ENCODE assay signal across 16 mouse cellular contexts in the genomic region with DNA sequence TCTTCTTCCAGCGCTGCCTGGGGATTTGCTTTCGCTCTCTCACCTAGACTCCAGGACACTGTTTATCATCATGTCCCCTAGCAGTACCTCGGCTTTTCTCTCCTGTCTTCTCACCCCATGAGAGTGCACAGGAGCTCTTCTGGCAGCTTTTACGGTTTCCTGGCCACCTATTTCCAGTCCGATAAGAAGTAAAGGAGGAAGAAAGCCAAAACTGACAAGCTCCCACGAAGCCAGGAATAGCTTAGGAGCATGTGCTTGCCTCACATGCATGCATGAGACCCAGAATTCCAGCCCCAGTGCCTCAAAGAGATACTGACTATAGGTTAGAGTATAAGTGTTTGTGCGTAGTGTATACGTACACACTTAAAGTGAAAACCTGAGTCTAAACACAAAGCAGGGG. TPM values are rescaled to one million over a fixed set of nuclear protein-coding genes. Genes with fewer than 3 reads are reported as not detected.
DNase-seq lines count a peak whose midpoint lies in the region; ATAC-seq and TF ChIP-seq lines count a peak whose summit lies in the region.
"Had no signal": no experiment of that assay in that cellular context is flagged by ENCODE, and none has a peak within 500 bp of the region (broad histone marks: within the 10 kb centered on the region; RNA-seq: fewer than 3 reads in every experiment).

No protein-coding gene starts in this region.

- DNase-seq in intestine, embryonic 14.5 days (ENCODE audit: low spot score): no peak
- DNase-seq in brain, adult 2 months (ENCODE audit: low read depth, low spot score): peak; percentile 29
- DNase-seq in limb, embryonic 11.5 days (ENCODE audit: low spot score): no peak
- no peak for DNase-seq in midbrain, embryonic 14.5 days
- DNase-seq in testis, postnatal 10 days (ENCODE audit: low spot score): no peak
- DNase-seq: cerebellum, adult 2 months; kidney, adult 9 months; layer of hippocampus, adult 9-11 months; spleen, adult 18-20 months; thymus, adult 2 months had no signal

- no peak for ATAC-seq in intestine, embryonic 14.5 days (replicated peaks; ENCODE audit: low FRiP score, low TSS enrichment, low read depth)
- no peak for ATAC-seq in intestine, postnatal 0 days
- no peak for ATAC-seq in heart, embryonic 13.5 days (ENCODE audit: extremely low read depth, insufficient number of reproducible peaks, low FRiP score, low TSS enrichment)
- ATAC-seq in limb, embryonic 11.5 days (ENCODE audit: insufficient number of reproducible peaks, low FRiP score, low TSS enrichment, low read depth): no peak
- no peak for ATAC-seq in midbrain, embryonic 13.5 days
- ATAC-seq in midbrain, embryonic 14.5 days (ENCODE audit: low FRiP score, low TSS enrichment): no peak
- ATAC-seq: midbrain, embryonic 15.5 days had no signal

- H3K36me3 ChIP-seq in intestine, embryonic 14.5 days (ENCODE audit: control insufficient read depth, insufficient read depth, low read length): no peaks in the 10 kb centered on the region
- H3K36me3 ChIP-seq in intestine, postnatal 0 days (ENCODE audit: control insufficient read depth, insufficient read depth): no peaks in the 10 kb centered on the region
- peaks cover 3% of the 10 kb centered on the region for H3K36me3 ChIP-seq in heart, embryonic 13.5 days
- H3K36me3 ChIP-seq in limb, embryonic 11.5 days (ENCODE audit: control insufficient read depth, insufficient read depth, low read length): no peaks in the 10 kb centered on the region
- H3K36me3 ChIP-seq in midbrain, embryonic 13.5 days: no peaks in the 10 kb centered on the region
- H3K36me3 ChIP-seq in midbrain, embryonic 14.5 days (ENCODE audit: control insufficient read depth, insufficient read depth, low read length): no peaks in the 10 kb centered on the region
- H3K36me3 ChIP-seq: hindbrain, embryonic 12.5 days; midbrain, embryonic 15.5 days; neural tube, embryonic 12.5 days had no signal

- H3K4me1 ChIP-seq in intestine, embryonic 14.5 days (replicated peaks; ENCODE audit: control insufficient read depth, insufficient read depth, low read length): peaks cover 44% of the 10 kb centered on the region
- H3K4me1 ChIP-seq in intestine, postnatal 0 days (replicated peaks; ENCODE audit: control insufficient read depth, insufficient read depth, low read length): 0 out of 2 replicates have a peak, but pooled peaks cover 3% of the 10 kb centered on the region
- peaks cover 68% of the 10 kb centered on the region for H3K4me1 ChIP-seq in heart, embryonic 13.5 days
- H3K4me1 ChIP-seq in limb, embryonic 11.5 days (ENCODE audit: control insufficient read depth, insufficient read depth, low read length): peaks cover 19% of the 10 kb centered on the region
- peaks cover 27% of the 10 kb centered on the region for H3K4me1 ChIP-seq in midbrain, embryonic 13.5 days (replicated peaks)
- peaks cover 14% of the 10 kb centered on the region for H3K4me1 ChIP-seq in midbrain, embryonic 14.5 days (ENCODE audit: control insufficient read depth, insufficient read depth, low read length)

- 0 out of 2 replicates have a peak overlapping the region, but pooled peaks have one; percentile 1 for H3K9ac ChIP-seq in intestine, embryonic 14.5 days (ENCODE audit: low read length)
- no peak overlapping the region for H3K9ac ChIP-seq in intestine, postnatal 0 days (ENCODE audit: low read depth, low read length)
- peak overlapping the region; percentile 58 for H3K9ac ChIP-seq in heart, embryonic 13.5 days
- H3K9ac ChIP-seq in limb, embryonic 11.5 days (ENCODE audit: low read length): peak overlapping the region; percentile 12; the same call in 1 of the 2 replicates
- H3K9ac ChIP-seq in midbrain, embryonic 13.5 days (replicated peaks): no peak overlapping the region
- H3K9ac ChIP-seq in midbrain, embryonic 14.5 days (replicated peaks; ENCODE audit: low read length): no peak overlapping the region
- H3K9ac ChIP-seq: hindbrain, embryonic 12.5 days; midbrain, embryonic 15.5 days; neural tube, embryonic 12.5 days had no signal

- 0 out of 2 replicates have a peak overlapping the region, but pooled peaks have one; percentile 15 for H3K4me2 ChIP-seq in intestine, embryonic 14.5 days (ENCODE audit: low read length)
- no peak overlapping the region for H3K4me2 ChIP-seq in intestine, postnatal 0 days (replicated peaks; ENCODE audit: low read depth)
- peak overlapping the region; percentile 57 for H3K4me2 ChIP-seq in heart, embryonic 13.5 days
- no peak overlapping the region for H3K4me2 ChIP-seq in limb, embryonic 11.5 days (ENCODE audit: low read depth, severe bottlenecking)
- H3K4me2 ChIP-seq in midbrain, embryonic 13.5 days (replicated peaks): no peak overlapping the region
- no peak overlapping the region for H3K4me2 ChIP-seq in midbrain, embryonic 14.5 days (ENCODE audit: low read length)
- H3K4me2 ChIP-seq: hindbrain, embryonic 12.5 days; midbrain, embryonic 15.5 days; neural tube, embryonic 12.5 days had no signal

- H3K27me3 ChIP-seq in intestine, embryonic 14.5 days (replicated peaks; ENCODE audit: control insufficient read depth, insufficient read depth, low read length): no peaks in the 10 kb centered on the region
- H3K27me3 ChIP-seq in intestine, postnatal 0 days (replicated peaks; ENCODE audit: control insufficient read depth, insufficient read depth, low read length): no peaks in the 10 kb centered on the region
- H3K27me3 ChIP-seq in heart, embryonic 13.5 days (replicated peaks): no peaks in the 10 kb centered on the region
- no peaks in the 10 kb centered on the region for H3K27me3 ChIP-seq in limb, embryonic 11.5 days (ENCODE audit: control insufficient read depth, insufficient read depth, low read length)
- H3K27me3 ChIP-seq in midbrain, embryonic 13.5 days: peaks cover 33% of the 10 kb centered on the region
- H3K27me3 ChIP-seq in midbrain, embryonic 14.5 days (ENCODE audit: control insufficient read depth, insufficient read depth, low read length): no peaks in the 10 kb centered on the region
- H3K27me3 ChIP-seq: hindbrain, embryonic 12.5 days; neural tube, embryonic 12.5 days had no signal

- TF ChIP-seq CTCF in intestine, postnatal 0 days (IDR thresholded peaks at IDR 0.05; ENCODE audit: low read depth): no peak

- no peak overlapping the region for H3K4me3 ChIP-seq in intestine, embryonic 14.5 days (ENCODE audit: low read depth, low read length)
- no peak overlapping the region for H3K4me3 ChIP-seq in intestine, postnatal 0 days (ENCODE audit: low read depth, low read length)
- H3K4me3 ChIP-seq in heart, embryonic 13.5 days: peak overlapping the region; percentile 21
- H3K4me3 ChIP-seq in limb, embryonic 11.5 days (ENCODE audit: low read depth, low read length): no peak overlapping the region
- H3K4me3 ChIP-seq in midbrain, embryonic 13.5 days (replicated peaks): no peak overlapping the region
- H3K4me3 ChIP-seq in midbrain, embryonic 14.5 days (replicated peaks; ENCODE audit: low read depth, low read length): no peak overlapping the region
- H3K4me3 ChIP-seq: hindbrain, embryonic 12.5 days; midbrain, embryonic 15.5 days; neural tube, embryonic 12.5 days had no signal

- H3K9me3 ChIP-seq in intestine, embryonic 14.5 days (ENCODE audit: control insufficient read depth, low read length): no peaks in the 10 kb centered on the region
- H3K9me3 ChIP-seq in intestine, postnatal 0 days (ENCODE audit: control insufficient read depth): no peaks in the 10 kb centered on the region
- H3K9me3 ChIP-seq in heart, embryonic 13.5 days: no peaks in the 10 kb centered on the region
- no peaks in the 10 kb centered on the region for H3K9me3 ChIP-seq in limb, embryonic 11.5 days (ENCODE audit: control insufficient read depth, low read length)
- no peaks in the 10 kb centered on the region for H3K9me3 ChIP-seq in midbrain, embryonic 13.5 days
- no peaks in the 10 kb centered on the region for H3K9me3 ChIP-seq in midbrain, embryonic 14.5 days (ENCODE audit: control insufficient read depth, low read length)
- H3K9me3 ChIP-seq: hindbrain, embryonic 12.5 days; midbrain, embryonic 15.5 days; neural tube, embryonic 12.5 days had no signal

- 41% methylated on average over 8 of the region's 8 CpGs for WGBS in intestine, embryonic 14.5 days
- 61% methylated on average over 8 of the region's 8 CpGs for WGBS in intestine, postnatal 0 days
- 21% methylated on average over 8 of the region's 8 CpGs for WGBS in heart, embryonic 13.5 days
- WGBS in limb, embryonic 11.5 days: 49% methylated on average over 8 of the region's 8 CpGs
- 52% methylated on average over 8 of the region's 8 CpGs for WGBS in midbrain, embryonic 13.5 days
- WGBS in midbrain, embryonic 14.5 days: 49% methylated on average over 8 of the region's 8 CpGs

- peak overlapping the region; percentile 85 for H3K27ac ChIP-seq in intestine, embryonic 14.5 days (ENCODE audit: low read depth)
- no peak overlapping the region for H3K27ac ChIP-seq in intestine, postnatal 0 days (ENCODE audit: low read depth, low read length)
- peak overlapping the region; percentile 81 for H3K27ac ChIP-seq in heart, embryonic 13.5 days (replicated peaks)
- peak overlapping the region; percentile 68; the same call in 1 of the 2 replicates for H3K27ac ChIP-seq in limb, embryonic 11.5 days (replicated peaks; ENCODE audit: low read depth, low read length)
- no peak overlapping the region for H3K27ac ChIP-seq in midbrain, embryonic 13.5 days
- no peak overlapping the region for H3K27ac ChIP-seq in midbrain, embryonic 14.5 days (replicated peaks; ENCODE audit: low read depth, low read length)
- H3K27ac ChIP-seq: hindbrain, embryonic 12.5 days; midbrain, embryonic 15.5 days; neural tube, embryonic 12.5 days had no signal

RNA-seq across cellular contexts. Expression of gene Slf2, which starts 2.8 kb away (rescaled TPM):
- polyA plus RNA-seq in intestine, embryonic 14.5 days (2014; fragmentation: Nextera tagmentation; extraction: Ambion mirVana): 54.1 and 60.8 TPM in 2 replicates
- 11.4 and 13.4 TPM in 2 replicates for polyA plus RNA-seq in intestine, postnatal 0 days (2015; fragmentation: Nextera tagmentation; extraction: Ambion mirVana)
- 27.2 and 29.7 TPM in 2 replicates for polyA plus RNA-seq in heart, embryonic 13.5 days (2015; fragmentation: Nextera tagmentation; extraction: Ambion mirVana)
- 57.0 and 61.6 TPM in 2 replicates for polyA plus RNA-seq in limb, embryonic 11.5 days (2014; fragmentation: Nextera tagmentation; extraction: Ambion mirVana)
- 30.0 and 30.2 TPM in 2 replicates for polyA plus RNA-seq in midbrain, embryonic 13.5 days (2015; fragmentation: Nextera tagmentation; extraction: Ambion mirVana)
- 31.0 and 37.4 TPM in 2 replicates for polyA plus RNA-seq in midbrain, embryonic 14.5 days (2014; fragmentation: Nextera tagmentation; extraction: Ambion mirVana)

Comparison
In these comparisons a context has a peak if more than half of its experiments do, and no peak if none do; other contexts are left out.
1. H3K27ac ChIP-seq: peak in intestine, embryonic 14.5 days (single experiment), heart, embryonic 13.5 days (single experiment) and limb, embryonic 11.5 days (single experiment); none in intestine, postnatal 0 days (single experiment), midbrain, embryonic 13.5 days (single experiment) and midbrain, embryonic 14.5 days (single experiment).
2. H3K4me2 ChIP-seq: peak in intestine, embryonic 14.5 days (single experiment) and heart, embryonic 13.5 days (single experiment); none in intestine, postnatal 0 days (single experiment), limb, embryonic 11.5 days (single experiment), midbrain, embryonic 13.5 days (single experiment) and midbrain, embryonic 14.5 days (single experiment).
3. H3K9ac ChIP-seq: peak in intestine, embryonic 14.5 days (single experiment), heart, embryonic 13.5 days (single experiment) and limb, embryonic 11.5 days (single experiment); none in intestine, postnatal 0 days (single experiment), midbrain, embryonic 13.5 days (single experiment) and midbrain, embryonic 14.5 days (single experiment).